Mouse (Mus musculus) left cerebral cortex, adult 9 months (tissue): Measurements from ENCODE around the gene Arhgef33.
"Not testable (repeated sequence)": the region's sequence is repeated elsewhere in the genome, so short reads cannot be mapped to it uniquely, and the experiment has no call there.

Source experiments
- DNase-seq, 2 experiments: peaks; one replicate each; pipeline ENCODE4 v3.0.0; 2022; ENCODE audit warnings: low spot score in 2 of 2

Arhgef33 gene

DNA sequence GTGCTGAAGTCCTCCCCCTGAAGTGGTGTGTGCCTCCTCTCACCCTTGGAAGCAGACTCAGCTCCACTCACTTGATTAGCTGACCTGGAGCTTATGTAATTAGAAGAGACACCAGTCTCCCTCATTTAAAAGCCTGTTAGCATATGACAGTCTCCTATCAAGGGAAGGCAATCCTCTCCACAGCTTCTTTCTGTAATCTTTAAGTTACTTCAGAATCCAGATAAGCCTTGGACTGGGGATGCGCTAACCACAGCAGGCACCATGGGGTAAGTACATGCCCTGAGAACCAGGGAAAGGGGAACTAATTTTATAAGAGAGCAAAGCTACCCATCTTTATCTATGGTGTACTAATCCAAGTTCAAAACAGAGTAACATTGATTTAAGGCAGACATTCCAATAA is at the start of gene Arhgef33:
Gene Arhgef33, plus strand, starts transcription at position 157 of the 400 bp plus-strand sequence.
- no peak for DNase-seq

- no peak for DNase-seq
These were observed 40.1 kb upstream of the Arhgef33 start for GRCm38 (mm10) chr17:80267065-80267464.

GRCm38 (mm10) chr17:80268151-80268550 is 39.1 kb upstream of the Arhgef33 start:
- DNase-seq, result no peak

- not testable (repeated sequence) for DNase-seq
These were observed 36.6 kb upstream of the Arhgef33 start for GRCm38 (mm10) chr17:80270622-80271021.

DNA sequence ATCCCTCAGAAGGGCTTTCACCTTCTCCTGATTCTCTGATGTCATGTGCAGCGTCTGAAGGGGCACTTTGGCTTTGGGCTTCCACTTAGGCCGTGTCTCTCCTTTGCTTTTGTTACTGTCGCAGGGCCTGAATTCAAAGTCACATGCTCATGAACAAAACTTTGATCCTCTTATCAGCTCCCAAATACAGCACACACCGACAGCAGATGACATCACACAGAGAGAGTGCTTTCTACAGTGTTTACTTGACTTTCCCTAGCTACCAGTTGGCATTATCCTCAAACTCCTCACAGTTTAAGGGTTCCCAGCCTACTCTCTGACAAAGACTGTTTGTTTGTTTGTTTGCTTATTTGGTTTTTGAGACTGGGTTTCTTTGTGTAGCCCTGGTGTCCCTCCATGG is 29.0 kb upstream of the Arhgef33 start:
- DNase-seq, result no peak

DNA sequence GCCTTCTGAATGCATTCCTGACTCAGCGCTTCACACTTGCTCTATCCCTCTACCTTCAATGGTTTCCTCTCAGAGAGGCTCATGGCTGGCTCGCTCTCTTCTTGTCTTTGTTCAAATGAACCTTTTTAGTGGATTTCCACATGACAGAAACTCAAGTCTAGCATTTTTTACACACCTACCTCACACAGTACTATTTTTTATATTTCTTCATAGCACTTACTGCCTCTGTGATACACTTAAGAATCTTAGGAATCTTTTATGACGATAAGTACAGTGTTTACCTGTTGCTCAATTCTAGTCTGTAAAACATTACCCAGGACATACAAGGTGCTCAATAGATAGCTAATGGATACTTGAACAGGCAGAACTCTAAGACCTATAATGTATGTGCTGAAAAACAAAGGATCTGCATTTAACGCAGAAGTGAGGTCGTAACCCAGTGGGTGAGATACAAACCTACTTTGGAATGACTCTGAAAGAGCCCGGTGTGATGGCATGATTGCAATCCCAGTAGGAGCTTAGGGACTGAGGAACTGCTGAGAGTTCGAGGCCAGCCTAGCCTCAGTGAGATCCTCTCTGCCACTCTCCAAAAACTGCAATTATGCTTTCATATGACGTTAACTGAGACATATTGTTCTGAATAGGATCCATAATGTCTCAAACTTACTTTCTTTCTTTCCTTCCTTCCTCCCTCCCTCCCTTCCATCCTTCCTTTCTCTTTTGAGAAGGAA is 27.7 kb upstream of the Arhgef33 start:
- DNase-seq, result no peak

DNA sequence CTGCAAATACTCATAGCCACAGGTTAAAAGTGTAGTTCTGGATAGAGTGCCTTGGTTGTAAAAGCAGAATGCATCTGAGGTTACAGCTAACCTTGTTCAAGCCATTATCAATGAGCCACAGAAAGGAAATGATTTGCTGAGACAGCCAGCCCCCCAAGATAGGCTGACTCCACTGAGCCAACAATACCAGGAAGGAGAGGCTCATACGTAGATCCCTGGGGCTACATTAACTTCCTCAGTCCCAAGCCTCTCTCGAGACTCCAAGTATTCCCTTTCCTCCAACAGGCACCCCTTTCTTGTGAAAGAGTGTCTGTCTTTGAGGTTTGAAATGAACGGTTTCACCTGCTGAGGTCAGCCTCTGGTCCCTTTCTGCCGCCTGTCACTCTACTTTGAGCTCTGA is 22.8 kb upstream of the Arhgef33 start:
- no peak for DNase-seq

GRCm38 (mm10) chr17:80288012-80288411 is 19.2 kb upstream of the Arhgef33 start:
- DNase-seq, result no peak

DNA sequence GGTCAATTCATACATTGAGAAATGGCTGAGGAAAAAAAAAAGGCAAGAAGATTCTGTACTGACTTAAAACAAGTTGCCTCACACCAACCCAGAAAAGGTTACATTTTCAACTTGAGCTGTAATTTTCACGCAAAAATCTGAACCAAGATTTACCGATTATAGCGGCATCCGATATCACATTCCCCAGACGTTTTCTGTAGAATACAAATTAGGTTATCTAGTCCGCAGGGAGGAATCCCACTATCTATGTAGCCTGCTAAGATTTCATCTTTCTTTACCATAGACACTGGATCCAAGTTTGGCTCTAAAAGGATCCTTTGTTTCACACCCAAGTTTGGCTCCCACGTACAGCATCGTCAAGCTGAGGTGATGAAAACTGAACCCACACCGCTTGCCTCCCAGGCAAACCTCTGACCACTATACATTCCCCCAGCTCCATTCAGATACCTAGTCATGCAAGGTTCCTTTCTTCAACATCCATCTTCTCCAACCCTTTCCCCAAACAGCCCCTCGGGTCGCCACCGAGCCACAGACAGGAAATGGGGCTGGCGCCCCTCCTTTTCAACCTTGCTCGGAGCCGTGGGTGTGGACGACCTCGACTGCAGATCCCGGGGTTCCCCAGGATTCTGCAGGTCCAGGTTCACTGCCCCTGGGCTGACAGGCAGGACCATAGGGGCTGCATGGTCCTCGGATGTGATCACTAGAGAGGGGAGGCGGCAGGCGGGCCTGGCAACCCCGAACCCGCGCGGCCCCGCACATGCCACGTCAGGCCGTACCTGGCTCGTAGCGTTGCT is 17.7 kb upstream of the Arhgef33 start:
- peak in 1 of 2 experiments; percentile 24 for DNase-seq

DNA sequence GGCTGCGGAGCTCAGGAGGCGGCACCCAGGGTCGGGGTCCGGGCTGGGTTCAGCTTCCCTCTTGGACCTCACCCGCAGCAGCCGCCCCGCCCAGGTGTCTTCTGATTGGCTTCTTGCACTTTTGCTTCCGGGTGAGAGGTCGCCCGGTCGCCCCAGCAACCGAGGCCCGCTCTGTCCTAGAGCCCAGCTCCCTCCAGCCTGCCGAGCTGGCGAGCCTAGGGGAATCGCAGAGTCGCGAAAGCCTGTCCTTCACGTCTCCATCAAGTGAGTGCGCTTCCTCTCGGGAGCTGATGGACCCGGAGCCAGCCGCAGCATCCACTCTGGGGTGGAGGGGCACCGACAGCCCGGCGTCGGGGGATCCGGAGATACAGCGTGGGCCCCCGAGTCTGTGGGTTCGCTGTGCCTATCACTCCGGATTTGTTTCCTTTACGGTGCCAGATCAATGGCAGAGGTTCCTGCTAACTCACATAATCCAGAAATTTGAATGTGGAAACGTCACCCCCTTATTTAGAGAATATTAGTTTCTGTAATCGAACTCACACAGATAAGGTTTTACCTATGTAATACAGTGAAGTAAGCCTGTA is 17.0 kb upstream of the Arhgef33 start, which contains the start of the genes Morn2 and Dhx57:
Gene Morn2, plus strand, starts transcription at position 130 of the 584 bp plus-strand sequence.
Gene Dhx57, minus strand, starts transcription at position 403 of the 584 bp plus-strand sequence.
- DNase-seq, result peak; percentile 83 to 95

DNA sequence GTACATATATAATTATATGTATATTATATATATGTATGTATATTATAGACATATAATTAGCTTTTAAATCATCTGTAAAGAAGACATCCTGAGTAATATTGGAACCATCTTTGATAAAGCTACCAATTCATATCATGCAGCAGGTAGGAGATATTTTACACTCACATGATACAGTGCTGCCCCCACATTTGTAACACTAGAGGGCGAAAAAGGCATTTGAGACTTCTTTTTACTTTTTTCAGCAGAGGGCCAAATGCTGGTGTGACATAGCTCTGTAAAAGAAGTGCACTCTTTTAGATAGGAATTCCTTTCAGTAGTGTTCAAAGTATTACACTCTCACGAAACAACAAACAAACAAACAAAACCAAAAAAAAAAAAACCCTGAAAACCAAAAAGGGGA is 16.1 kb upstream of the Arhgef33 start:
- DNase-seq, result peak in 1 of 2 experiments; percentile 61

GRCm38 (mm10) chr17:80295258-80295657 is 11.9 kb upstream of the Arhgef33 start:
- DNase-seq, result no peak

GRCm38 (mm10) chr17:80298844-80299243 is 8.4 kb upstream of the Arhgef33 start:
- DNase-seq, result no peak

- DNase-seq, result peak in 1 of 2 experiments; percentile 19
These were observed 4.6 kb downstream of the Arhgef33 start for GRCm38 (mm10) chr17:80311761-80312160.

- no peak for DNase-seq
These were observed 5.2 kb downstream of the Arhgef33 start for GRCm38 (mm10) chr17:80312405-80312804.

DNA sequence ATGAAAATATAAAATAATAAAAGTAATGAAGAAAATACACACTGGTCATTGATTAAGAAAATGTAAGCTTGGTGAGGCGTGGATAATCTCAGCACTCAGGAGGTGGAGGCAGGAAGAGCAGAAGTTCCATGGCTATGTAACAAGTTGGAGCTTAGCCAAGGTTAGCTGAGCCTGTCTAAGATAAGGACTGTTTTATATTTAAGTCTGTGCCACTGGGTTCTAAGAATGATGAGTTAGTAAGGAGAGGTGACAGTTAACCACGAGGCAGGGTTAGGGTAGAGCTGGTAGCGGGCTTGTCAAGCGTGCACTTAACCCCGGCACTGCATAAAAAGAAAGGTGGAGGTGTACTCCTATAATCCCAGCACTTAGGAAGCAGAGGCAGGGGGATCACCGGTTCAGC is 15.0 kb downstream of the Arhgef33 start:
- no peak for DNase-seq

DNA sequence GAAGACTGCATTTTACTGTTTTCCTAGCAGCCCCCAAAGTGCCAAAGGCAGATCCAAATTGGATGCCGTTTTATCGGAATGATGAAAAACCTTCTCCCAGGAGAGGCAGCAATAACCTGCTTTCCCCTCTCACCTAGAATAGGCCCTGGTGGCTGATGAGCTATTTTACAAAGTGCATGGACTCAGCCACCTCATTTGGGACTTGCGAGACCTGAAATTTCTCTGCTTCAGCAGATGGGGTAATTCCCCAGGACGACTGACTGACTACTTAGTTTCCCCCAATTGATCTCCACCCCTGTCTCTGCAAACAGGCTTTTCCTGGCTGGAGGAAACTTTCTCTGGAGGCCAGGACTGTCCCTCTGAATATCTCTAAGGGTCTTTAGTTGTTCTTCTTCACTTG is 15.8 kb downstream of the Arhgef33 start:
- no peak for DNase-seq

DNA sequence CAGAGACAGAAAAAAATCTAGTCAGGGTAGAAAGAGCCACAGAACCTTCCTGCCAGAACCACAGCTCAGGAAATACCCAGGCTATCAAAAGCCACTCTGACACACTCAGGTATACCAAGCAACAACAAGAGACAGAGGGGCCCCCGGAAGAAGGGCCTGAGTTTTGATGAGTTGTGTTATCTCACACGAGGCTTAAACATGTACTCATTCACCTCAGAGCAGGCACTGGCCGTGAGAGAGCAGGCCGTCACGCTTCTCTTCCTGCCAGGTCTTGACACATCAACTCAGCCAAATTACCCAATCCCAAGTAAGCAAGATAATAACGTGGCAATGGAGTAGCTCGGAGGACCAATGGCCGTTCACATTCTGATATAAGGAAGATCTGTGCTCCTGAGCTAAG is 16.5 kb downstream of the Arhgef33 start:
- DNase-seq, result no peak

DNA sequence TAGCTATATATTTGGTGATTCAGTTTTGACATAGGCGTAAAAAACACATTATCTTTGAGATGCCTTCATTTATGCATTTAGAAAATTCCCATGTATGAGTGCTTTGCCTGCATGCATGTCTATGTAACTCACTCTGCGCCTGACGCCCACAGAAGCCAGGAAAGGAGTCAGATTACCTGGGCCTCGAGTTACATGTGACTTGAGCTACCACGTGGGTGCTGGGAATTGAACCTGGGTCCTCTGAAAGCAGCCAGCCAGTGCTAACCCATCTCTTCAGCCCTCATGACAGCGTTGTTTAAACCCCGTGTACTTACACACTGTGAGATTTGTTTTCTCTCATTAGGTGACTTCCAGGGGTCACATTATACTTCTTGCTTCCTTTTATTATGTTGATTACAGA is 17.3 kb downstream of the Arhgef33 start:
- DNase-seq, result no peak

- no peak for DNase-seq
These were observed 18.2 kb downstream of the Arhgef33 start for GRCm38 (mm10) chr17:80325456-80325855.

DNA sequence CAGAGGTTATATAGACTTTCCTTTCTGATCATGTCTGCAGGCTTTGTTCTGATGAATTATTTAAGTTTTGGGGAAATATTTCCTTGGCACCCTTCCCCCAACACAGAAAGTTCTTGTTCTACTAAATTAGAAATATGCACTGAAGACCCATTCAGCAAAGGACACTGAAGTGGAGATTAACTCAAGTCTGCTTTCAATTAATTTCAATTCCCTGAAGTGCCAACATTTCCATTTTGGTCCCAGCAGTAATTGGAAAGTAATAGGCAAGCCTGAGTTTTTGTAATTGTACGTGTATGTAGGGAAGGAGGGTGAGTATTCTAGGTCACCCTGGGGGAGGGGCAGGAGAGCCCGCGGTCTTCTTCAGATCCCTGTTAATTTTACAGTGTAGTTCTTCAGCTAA is 19.2 kb downstream of the Arhgef33 start:
- DNase-seq, result no peak

DNA sequence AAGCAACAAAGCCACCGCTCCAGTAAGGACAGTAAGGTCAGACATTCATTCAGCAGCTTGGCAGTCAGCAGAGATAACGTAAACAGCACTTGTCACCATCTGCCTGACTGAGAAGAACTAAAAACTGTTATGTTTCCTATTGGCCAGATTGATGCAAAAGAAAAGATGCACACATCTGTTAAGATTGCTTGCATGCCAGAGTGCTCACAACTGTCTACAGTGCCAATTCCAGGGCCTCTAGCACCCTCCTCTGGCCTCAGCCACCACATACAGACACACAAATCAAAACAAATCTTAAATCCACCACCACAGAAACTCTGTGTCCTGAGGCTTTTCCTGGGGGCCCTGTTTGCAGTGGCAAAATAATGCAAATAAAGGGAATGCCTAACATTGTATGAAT is 25.2 kb downstream of the Arhgef33 start:
- DNase-seq, result no peak

DNA sequence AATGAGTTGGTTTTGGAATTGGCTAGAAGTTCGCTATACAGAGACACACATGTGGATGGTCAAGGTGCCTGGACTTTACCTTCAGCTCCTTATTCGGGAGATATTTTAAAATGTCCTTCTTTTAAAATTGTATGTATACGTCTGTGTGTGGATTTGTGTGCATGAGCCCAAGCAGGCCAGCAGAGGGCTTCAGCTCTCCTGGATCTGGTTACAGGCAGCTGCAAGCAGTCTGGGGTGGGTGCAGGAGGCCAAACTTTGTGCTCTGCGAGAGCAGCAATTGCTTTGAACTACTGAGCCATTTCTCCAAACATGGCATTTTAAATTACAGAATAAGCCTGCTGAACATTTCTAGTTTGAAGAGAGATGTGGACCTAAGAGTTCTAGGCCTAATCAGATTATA is 38.1 kb downstream of the Arhgef33 start:
- no peak for DNase-seq
